ENCODE assay signal across 17 mouse cellular contexts in genomic region chr17:63095017-63095416, GRCm38 (mm10).
"Had no signal": no experiment of that assay in that cellular context is flagged by ENCODE, and none has a peak within 500 bp of the region (broad histone marks: within the 10 kb centered on the region; RNA-seq: fewer than 3 reads in every experiment).

No protein-coding gene starts in this region.

- H3K4me3 ChIP-seq: liver, embryonic 13.5 days; liver, embryonic 15.5 days; lung, embryonic 15.5 days; megakaryocyte, embryonic 14.5 days; midbrain, embryonic 12.5 days; stomach, embryonic 15.5 days had no signal

- DNase-seq: liver, embryonic 13.5 days; lung, adult 2 months; lung, postnatal 14 days; lung, postnatal 36 days; midbrain, embryonic 14.5 days; right cerebral cortex, postnatal 14 days; thymus, adult 2 months; thymus, postnatal 25 days; thymus, postnatal 4 days had no signal

- H3K36me3 ChIP-seq: liver, embryonic 13.5 days; liver, embryonic 15.5 days; lung, embryonic 15.5 days; midbrain, embryonic 12.5 days; stomach, embryonic 15.5 days had no signal

- H3K9ac ChIP-seq: liver, embryonic 13.5 days; liver, embryonic 15.5 days; lung, embryonic 15.5 days; midbrain, embryonic 12.5 days; stomach, embryonic 15.5 days had no signal

- H3K4me1 ChIP-seq: liver, embryonic 15.5 days; lung, embryonic 15.5 days; midbrain, embryonic 12.5 days; stomach, embryonic 15.5 days had no signal

- ATAC-seq: lung, postnatal 0 days had no signal

- H3K27me3 ChIP-seq: liver, embryonic 13.5 days; liver, embryonic 15.5 days; lung, embryonic 15.5 days; megakaryocyte, embryonic 14.5 days; midbrain, embryonic 12.5 days; stomach, embryonic 15.5 days had no signal

- H3K4me2 ChIP-seq: liver, embryonic 13.5 days; liver, embryonic 15.5 days; lung, embryonic 15.5 days; midbrain, embryonic 12.5 days; stomach, embryonic 15.5 days had no signal

- H3K27ac ChIP-seq: liver, embryonic 13.5 days; liver, embryonic 15.5 days; lung, embryonic 15.5 days; macrophage; midbrain, embryonic 12.5 days; stomach, embryonic 15.5 days; stomach, postnatal 0 days had no signal

- H3K9me3 ChIP-seq: liver, embryonic 13.5 days; liver, embryonic 15.5 days; lung, embryonic 15.5 days; midbrain, embryonic 12.5 days; stomach, embryonic 15.5 days had no signal
